Mouse (Mus musculus) liver, embryonic 11.5 days (tissue): ENCODE data around the gene Sec31b. TPM values are rescaled to one million over a fixed set of nuclear protein-coding genes. Genes with fewer than 3 reads are reported as not detected.

ENCODE experiments used
- ATAC-seq: fragments of 200-750 bp; cut with Nextera tagmentation; replicated peaks from 2 replicates; pipeline ENCODE4 v1.8.0; 2017; ENCODE audit warnings: moderate number of reproducible peaks, mild to moderate bottlenecking, moderate TSS enrichment, moderate library complexity; ENCODE audit not compliant: low FRiP score
- DNase-seq: peaks from one replicate; pipeline ENCODE4 v3.0.0-alpha.2; 2017; ENCODE audit warnings: low spot score
- H3K27ac ChIP-seq: fragments of 300-500 bp; sonication (generic); 2 replicates; pipeline ENCODE4 v1.5.1; 2014; ENCODE audit warnings: mild to moderate bottlenecking, low read depth, low read length, control low read depth
- H3K27me3 ChIP-seq: fragments of 300-500 bp; sonication (generic); replicated peaks from 2 replicates; pipeline ENCODE4 v1.6.1; 2014; ENCODE audit warnings: low read length, mixed read lengths; ENCODE audit not compliant: control insufficient read depth, insufficient read depth
- H3K36me3 ChIP-seq: fragments of 300-500 bp; sonication (generic); 2 replicates; pipeline ENCODE4 v1.6.1; 2014; ENCODE audit warnings: mild to moderate bottlenecking, low read length, moderate library complexity, mixed read lengths; ENCODE audit not compliant: control insufficient read depth, insufficient read depth
- H3K4me1 ChIP-seq: fragments of 300-500 bp; sonication (generic); replicated peaks from 2 replicates; pipeline ENCODE4 v1.6.1; 2014; ENCODE audit warnings: low read length, mixed read lengths; ENCODE audit not compliant: control insufficient read depth, insufficient read depth
- H3K4me2 ChIP-seq: fragments of 300-500 bp; sonication (generic); 2 replicates; pipeline ENCODE4 v1.6.1; 2014; ENCODE audit warnings: mild to moderate bottlenecking, control low read depth, moderate library complexity
- H3K4me3 ChIP-seq: fragments of 300-500 bp; sonication (generic); 2 replicates; pipeline ENCODE4 v1.5.1; 2014; ENCODE audit warnings: low read depth, low read length, control low read depth
- H3K9ac ChIP-seq: fragments of 300-500 bp; sonication (generic); 2 replicates; pipeline ENCODE4 v1.6.1; 2014; ENCODE audit warnings: low read depth, low read length, control low read depth
- H3K9me3 ChIP-seq: fragments of 300-500 bp; sonication (generic); 2 replicates; pipeline ENCODE4 v1.6.1; 2016; ENCODE audit warnings: low read length, inconsistent platforms, mixed read lengths; ENCODE audit not compliant: control insufficient read depth
- WGBS: fragments of 180-500 bp; shearing (Covaris S2); extraction: QIAGEN DNeasy Blood & Tissue Kit; methylation state at CpG from one replicate; pipeline ENCODE4 v1.1.7; 2014; 5-methylcytosine and 5-hydroxymethylcytosine counted together
- polyA plus RNA-seq: library from polyadenylated mRNA; unstranded; fragments of >200 nt; fragmentation: Nextera tagmentation; extraction: Ambion mirVana; gene quantifications from 2 replicates; pipeline ENCODE4 v1.2.1, GENCODE M21; 2014

Gene Sec31b
- polyA plus RNA-seq, 1 experiment from 2014 or later: 0.58 TPM

DNA sequence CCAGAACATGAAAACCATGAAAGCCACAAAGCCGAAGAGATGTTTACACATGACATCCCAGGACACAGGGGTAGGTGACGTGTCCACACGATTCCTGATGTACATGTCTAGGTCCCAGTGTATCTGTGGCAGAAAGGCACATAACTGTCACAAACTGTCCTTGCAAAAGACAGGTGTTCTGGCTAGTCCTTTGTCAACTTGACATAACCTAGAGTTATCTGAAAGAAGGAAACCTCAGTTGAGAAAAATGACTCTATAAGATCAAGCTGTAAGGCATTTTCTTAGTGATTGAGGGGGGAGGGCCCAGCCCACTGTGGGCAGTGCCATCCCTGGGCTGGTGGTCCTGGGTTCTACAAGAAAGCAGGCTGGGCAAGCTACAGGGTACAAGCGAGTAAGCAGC lies 7.1 kb upstream of the Sec31b start, which contains the start of gene Gm20538:
TSS of gene Gm20538 (minus strand) at position 101 of the 400 bp plus-strand sequence.
- Histone ChIP-seq H3K27me3 (no peaks in the 10 kb centered on the region), H3K9me3 (no peaks in the 10 kb centered on the region), H3K4me1 (peaks cover 8% of the 10 kb centered on the region), H3K36me3 (peaks cover 41% of the 10 kb centered on the region), H3K4me2 (no peak within 1 kb of the TSS), H3K4me3 (no peak within 1 kb of the TSS), H3K9ac (no peak within 1 kb of the TSS), H3K27ac (no peak within 1 kb of the TSS)
- DNase-seq (no peak), ATAC-seq (no peak)
- WGBS: 92% methylated on average over 4 of the region's 4 CpGs

DNA sequence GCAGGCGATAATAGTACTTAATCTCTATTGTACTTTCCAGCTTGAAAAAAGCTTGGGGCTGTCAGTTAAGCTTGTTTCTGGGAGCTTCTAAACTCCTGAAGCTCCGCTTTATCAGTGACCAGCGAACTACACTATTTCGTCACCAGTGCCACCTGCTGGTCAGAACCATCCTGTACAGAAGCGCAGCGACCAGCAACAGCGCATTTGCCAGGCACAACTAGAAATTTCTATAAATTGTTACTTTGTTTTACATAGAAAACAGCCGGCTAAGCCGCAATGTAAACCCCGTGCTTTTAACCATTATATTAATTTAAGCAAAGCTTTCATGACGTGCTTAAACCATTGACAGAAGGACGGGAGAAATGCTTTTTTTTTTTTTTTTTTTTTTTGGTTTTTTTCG lies 889 bp downstream of the Sec31b start:
- ATAC-seq (peak; percentile 67), DNase-seq (peak; percentile 63)
- no peaks in the 10 kb centered on the region; the same call in 1 of the 2 replicates for H3K27me3 ChIP-seq
- peak overlapping the region; percentile 99 for H3K4me2 ChIP-seq
- H3K4me3 ChIP-seq: peak overlapping the region; percentile 66
- H3K9ac ChIP-seq: no peak overlapping the region
- 3% methylated on average over 13 of the region's 13 CpGs for WGBS
- no peak overlapping the region for H3K27ac ChIP-seq
- H3K36me3 ChIP-seq: peaks cover 11% of the 10 kb centered on the region
- H3K9me3 ChIP-seq: peaks cover 5% of the 10 kb centered on the region; the same call in 1 of the 2 replicates
- peaks cover 9% of the 10 kb centered on the region for H3K4me1 ChIP-seq

DNA sequence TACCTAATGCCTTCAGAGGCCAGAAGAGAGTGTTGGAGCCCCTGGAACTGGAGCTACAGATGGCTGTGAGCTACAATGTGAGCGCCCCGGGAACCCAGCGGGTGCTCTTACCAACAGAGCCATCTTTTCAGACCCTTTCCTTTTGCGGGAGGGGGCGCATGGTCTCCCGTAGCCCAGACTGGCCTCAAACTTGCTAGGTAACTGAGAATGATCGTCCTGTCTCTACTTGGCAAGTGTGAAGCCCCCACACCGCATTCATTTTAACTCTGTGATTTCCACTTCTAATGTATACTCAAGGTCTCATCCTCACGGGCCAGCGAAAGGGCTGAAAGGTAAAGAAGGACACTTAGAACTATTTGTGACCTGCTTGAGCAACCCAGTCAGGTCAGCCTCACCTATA lies 1.3 kb downstream of the Sec31b start:
- no peak for ATAC-seq
- Histone ChIP-seq H3K4me2 (peak overlapping the region; percentile 99), H3K27me3 (no peaks in the 10 kb centered on the region; the same call in 1 of the 2 replicates), H3K36me3 (peaks cover 9% of the 10 kb centered on the region; the same call in 1 of the 2 replicates), H3K9ac (no peak overlapping the region), H3K9me3 (peaks cover 5% of the 10 kb centered on the region; the same call in 1 of the 2 replicates), H3K4me1 (peaks cover 9% of the 10 kb centered on the region), H3K4me3 (no peak overlapping the region), H3K27ac (no peak overlapping the region)
- 65% methylated on average over 10 of the region's 10 CpGs for WGBS
- DNase-seq: no peak

DNA sequence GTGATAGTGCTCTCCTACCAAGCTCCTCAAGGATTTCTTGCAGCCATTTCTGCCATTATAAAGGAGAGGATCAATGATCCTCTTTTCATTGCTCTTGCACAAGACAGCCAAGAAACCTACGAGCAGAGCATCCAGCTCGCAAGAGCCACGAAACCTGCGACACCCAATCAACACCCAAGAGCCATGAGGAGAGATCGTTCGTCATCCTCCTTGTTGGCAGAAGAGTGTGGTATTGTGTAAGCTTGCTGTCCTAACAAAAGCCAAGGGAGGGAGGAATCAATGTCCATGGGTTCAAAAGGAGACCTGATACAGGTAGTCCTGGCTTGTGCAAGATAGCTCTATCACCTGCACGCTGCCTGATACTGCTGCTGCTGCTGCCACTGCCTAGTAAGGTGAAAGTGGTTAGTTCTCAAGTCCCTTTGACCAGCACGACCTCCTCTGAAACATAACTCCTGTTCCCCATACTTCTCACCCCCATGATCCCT lies 2.9 kb downstream of the Sec31b start:
- Histone ChIP-seq H3K9me3 (peaks cover 5% of the 10 kb centered on the region; the same call in 1 of the 2 replicates), H3K4me2 (no peak overlapping the region), H3K4me1 (peaks cover 9% of the 10 kb centered on the region), H3K9ac (no peak overlapping the region), H3K27ac (no peak overlapping the region), H3K27me3 (no peaks in the 10 kb centered on the region; the same call in 1 of the 2 replicates), H3K36me3 (no peaks in the 10 kb centered on the region), H3K4me3 (no peak overlapping the region)
- WGBS: 86% methylated on average over 8 of the region's 8 CpGs
- DNase-seq (no peak), ATAC-seq (no peak)

DNA sequence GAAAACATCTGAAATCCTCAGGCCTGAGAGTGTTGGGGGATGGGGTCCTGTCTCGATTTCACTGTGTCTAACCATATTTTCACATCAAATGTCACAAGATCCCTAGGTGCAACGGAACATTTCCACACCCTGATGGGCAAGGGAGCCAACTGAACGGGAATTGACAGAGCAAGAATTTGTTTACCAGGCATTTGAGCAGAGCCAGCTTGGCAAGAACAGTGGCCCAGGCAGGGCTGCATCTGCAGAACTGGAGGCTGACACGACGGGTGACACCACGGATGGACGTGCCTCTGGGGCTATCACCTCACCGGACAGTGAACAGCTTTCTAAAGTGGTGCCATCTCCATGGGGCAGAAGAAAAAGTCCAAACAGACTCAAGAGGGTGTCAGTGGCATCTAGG lies 8.2 kb downstream of the Sec31b start:
- H3K4me2 ChIP-seq: no peak overlapping the region
- no peak overlapping the region for H3K9ac ChIP-seq
- H3K4me1 ChIP-seq: no peaks in the 10 kb centered on the region
- no peaks in the 10 kb centered on the region for H3K27me3 ChIP-seq
- H3K27ac ChIP-seq: no peak overlapping the region
- no peak overlapping the region for H3K4me3 ChIP-seq
- ATAC-seq (no peak), DNase-seq (no peak)
- no peaks in the 10 kb centered on the region for H3K36me3 ChIP-seq
- H3K9me3 ChIP-seq: peaks cover 5% of the 10 kb centered on the region; the same call in 1 of the 2 replicates
- WGBS: 80% methylated on average over 8 of the region's 8 CpGs

DNA sequence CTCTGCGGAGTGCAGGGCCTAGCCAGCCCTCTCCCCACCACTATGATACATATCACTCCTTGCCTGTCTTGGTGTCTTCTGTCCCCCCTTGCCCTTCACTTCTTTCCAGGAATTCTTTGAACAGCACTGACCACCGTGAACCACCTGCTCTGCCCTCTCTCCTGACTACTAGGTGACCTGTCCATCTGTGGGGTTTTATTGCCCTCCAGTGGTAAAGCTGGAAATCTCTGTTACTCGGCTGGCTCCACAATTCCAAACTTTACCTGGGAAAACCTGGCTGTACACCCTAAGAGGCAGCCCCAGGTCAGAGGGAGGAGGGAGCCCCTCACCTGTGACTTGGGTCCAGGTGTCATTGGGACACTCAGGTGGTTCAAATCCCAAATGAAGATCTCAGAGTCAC lies 10.3 kb downstream of the Sec31b start:
- DNase-seq: no peak
- H3K27me3 ChIP-seq: peaks cover 3% of the 10 kb centered on the region; the same call in 1 of the 2 replicates
- H3K4me3 ChIP-seq: no peak overlapping the region
- no peaks in the 10 kb centered on the region for H3K9me3 ChIP-seq
- H3K4me1 ChIP-seq: no peaks in the 10 kb centered on the region
- H3K9ac ChIP-seq: no peak overlapping the region
- H3K27ac ChIP-seq: no peak overlapping the region
- WGBS: 40% methylated on average over 3 of the region's 3 CpGs
- ATAC-seq: no peak
- H3K36me3 ChIP-seq: no peaks in the 10 kb centered on the region
- no peak overlapping the region for H3K4me2 ChIP-seq

DNA sequence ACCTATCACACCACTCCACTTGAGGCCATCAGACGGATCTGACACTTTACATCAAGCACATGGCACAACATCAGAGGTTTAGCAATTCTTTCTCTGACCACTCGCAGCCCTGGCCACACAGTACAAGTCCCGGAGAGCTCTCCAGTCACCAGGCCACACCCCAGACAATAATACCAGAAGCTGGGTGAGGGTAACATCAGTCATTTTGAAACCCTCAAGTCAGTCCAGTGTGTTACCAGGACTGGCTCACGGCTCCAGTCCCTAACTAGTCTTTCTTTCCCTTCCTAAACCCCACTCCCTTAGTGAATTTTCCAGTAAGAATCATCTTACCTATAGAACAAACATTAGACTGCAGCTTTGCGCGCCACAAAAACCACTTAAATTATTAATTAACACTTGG lies 15.6 kb downstream of the Sec31b start:
- H3K36me3 ChIP-seq: no peaks in the 10 kb centered on the region
- WGBS: 78% methylated on average over 6 of the region's 6 CpGs
- no peak overlapping the region for H3K27ac ChIP-seq
- H3K4me1 ChIP-seq: no peaks in the 10 kb centered on the region
- no peak for DNase-seq
- H3K9me3 ChIP-seq: no peaks in the 10 kb centered on the region
- H3K9ac ChIP-seq: no peak overlapping the region
- no peak for ATAC-seq
- H3K4me2 ChIP-seq: no peak overlapping the region
- peaks cover 5% of the 10 kb centered on the region; the same call in 1 of the 2 replicates for H3K27me3 ChIP-seq
- H3K4me3 ChIP-seq: no peak overlapping the region

DNA sequence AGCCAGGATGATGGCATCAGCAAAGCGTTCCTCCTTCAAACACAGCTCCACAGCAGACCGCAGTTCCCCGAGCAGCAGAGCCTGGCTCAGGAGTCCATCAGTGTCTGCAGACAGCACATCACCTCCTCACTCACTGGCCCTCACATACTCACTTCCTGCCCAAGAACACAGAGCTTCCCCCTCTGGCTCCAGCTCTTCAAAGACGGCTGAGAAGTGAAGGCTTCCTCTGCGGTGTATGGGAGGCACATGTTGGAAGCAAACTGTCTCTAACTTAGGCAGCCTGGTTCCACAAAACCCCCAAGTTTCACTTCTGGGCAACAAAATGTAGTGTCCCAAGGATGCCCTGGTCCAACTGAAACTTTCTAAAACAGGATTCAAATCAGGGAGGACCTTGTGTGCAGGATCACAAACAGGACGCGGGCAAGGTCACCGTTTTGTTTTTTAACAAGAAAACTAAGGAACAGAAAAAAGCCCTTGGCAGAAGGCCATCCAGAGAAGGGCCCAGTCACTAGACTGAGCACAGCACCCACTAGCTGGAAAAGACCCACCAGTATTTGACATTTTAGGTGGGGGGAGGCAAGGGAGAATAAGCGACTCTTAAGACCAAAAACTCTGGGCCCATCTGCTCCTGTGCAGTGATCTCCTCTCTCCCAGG lies 20.0 kb downstream of the Sec31b start:
- H3K4me2 ChIP-seq: no peak overlapping the region
- no peak overlapping the region for H3K27ac ChIP-seq
- no peak overlapping the region for H3K9ac ChIP-seq
- no peaks in the 10 kb centered on the region for H3K9me3 ChIP-seq
- 75% methylated on average over 9 of the region's 9 CpGs for WGBS
- H3K4me3 ChIP-seq: no peak overlapping the region
- H3K36me3 ChIP-seq: no peaks in the 10 kb centered on the region
- no peaks in the 10 kb centered on the region for H3K4me1 ChIP-seq
- ATAC-seq (no peak), DNase-seq (no peak)
- peaks cover 5% of the 10 kb centered on the region; the same call in 1 of the 2 replicates for H3K27me3 ChIP-seq

DNA sequence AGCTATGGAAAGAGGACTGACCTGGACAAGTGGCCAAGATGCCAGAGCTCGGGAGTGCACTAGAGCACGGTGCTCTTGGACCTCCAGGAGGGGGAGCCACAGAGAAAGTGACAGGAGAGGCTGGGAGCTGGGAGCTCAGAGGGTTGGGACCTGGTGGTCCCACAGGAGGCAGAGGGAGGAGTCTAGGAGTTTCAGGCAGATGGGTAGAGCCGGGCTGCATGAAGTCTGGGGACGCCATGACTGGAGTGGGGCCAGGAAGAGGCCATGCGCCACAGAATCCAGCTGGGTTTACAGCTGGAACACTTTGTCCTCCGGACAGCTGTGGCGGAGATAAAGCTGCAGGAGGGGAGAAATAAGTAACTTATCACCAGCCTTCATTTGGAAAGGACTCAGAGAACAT lies 26.5 kb downstream of the Sec31b start:
- Histone ChIP-seq H3K27ac (no peak overlapping the region), H3K9ac (no peak overlapping the region), H3K9me3 (no peaks in the 10 kb centered on the region), H3K4me3 (no peak overlapping the region), H3K27me3 (peaks cover 34% of the 10 kb centered on the region), H3K4me2 (no peak overlapping the region), H3K4me1 (no peaks in the 10 kb centered on the region), H3K36me3 (no peaks in the 10 kb centered on the region)
- DNase-seq: no peak
- ATAC-seq: no peak
- 35% methylated on average over 7 of the region's 7 CpGs for WGBS
